Mouse (Mus musculus) yolk sac, embryonic 10.5 days (tissue): ENCODE results near the gene Hpse2.

Source experiments
- DNase-seq: peaks from one replicate; pipeline ENCODE4 v3.0.0-alpha.2; 2017; ENCODE audit warnings: low spot score

The Hpse2 gene

DNA sequence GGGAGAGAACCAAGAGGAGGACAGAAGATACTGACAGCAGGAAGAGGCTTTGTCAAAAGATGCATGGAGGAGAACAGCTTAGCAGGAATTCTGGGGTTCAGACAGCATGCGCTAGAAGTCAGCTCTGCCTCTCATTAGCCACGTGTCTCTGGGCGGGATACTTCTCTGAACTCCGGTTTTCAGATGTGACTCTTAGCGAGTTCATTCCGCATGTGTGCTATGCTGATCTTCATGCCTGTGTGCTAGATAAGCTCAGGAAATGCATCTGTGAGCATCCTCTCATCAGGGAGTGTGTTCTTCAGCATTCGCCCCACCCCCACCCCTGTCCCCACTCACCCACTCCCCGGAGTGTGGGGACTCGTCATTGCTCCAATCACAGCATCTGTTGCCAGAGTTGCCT is 650.4 kb downstream of the Hpse2 start:
- DNase-seq, result no peak
